ENCODE assay signal across 8 mouse cellular contexts in the genomic region with DNA sequence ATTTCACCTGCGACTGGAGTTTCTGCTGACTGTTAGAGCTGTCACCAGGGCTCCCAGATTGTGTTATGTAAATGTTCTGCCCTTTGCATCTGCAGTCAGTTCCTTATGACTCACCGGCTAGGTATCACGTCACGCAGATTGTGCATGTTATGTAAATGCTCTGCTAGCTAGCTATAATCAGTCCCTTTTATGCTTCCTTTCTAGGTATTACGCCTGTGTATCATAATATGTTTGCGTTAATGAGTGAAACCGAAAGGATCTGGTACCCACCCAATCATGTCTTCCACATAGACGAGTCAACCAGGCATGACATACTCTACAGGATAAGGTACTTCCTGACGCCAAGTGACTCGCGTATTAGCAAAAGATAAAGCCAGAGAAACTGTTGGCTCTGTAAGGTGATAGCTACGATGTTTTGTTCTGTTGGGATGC. TPM values are rescaled to one million over a fixed set of nuclear protein-coding genes. Genes with fewer than 3 reads are reported as not detected.
DNase-seq lines count a peak whose midpoint lies in the region; ATAC-seq and TF ChIP-seq lines count a peak whose summit lies in the region.

No protein-coding gene starts in this region.

- DNase-seq in cerebellum, postnatal 10 days = no peak
- peak; percentile 34 for DNase-seq in lung, postnatal 0 days (ENCODE audit: low spot score)
- DNase-seq in lung, postnatal 10 days = no peak
- peak; percentile 69 to 76 for DNase-seq in left cerebral cortex, adult 9 months (ENCODE audit: low spot score in 2 of 2)
- DNase-seq in testis, postnatal 14 days (ENCODE audit: low spot score) = no peak
- DNase-seq in midbrain, embryonic 11.5 days (ENCODE audit: low spot score, missing footprints) = no peak

- TF ChIP-seq POLR2A in cortical plate, adult 2 months (IDR thresholded peaks at IDR 0.05; ENCODE audit: extremely low read depth, insufficient read depth, low read length) = no peak

- H3K36me3 ChIP-seq in lung, postnatal 0 days (ENCODE audit: insufficient read depth, low read length) = no peaks in the 10 kb centered on the region
- H3K36me3 ChIP-seq in midbrain, embryonic 11.5 days (ENCODE audit: control insufficient read depth, insufficient read depth, low read length) = no peaks in the 10 kb centered on the region

- H3K4me1 ChIP-seq in lung, postnatal 0 days (ENCODE audit: insufficient read depth, low read depth, low read length) = no peaks in the 10 kb centered on the region
- peaks cover 8% of the 10 kb centered on the region for H3K4me1 ChIP-seq in cortical plate, adult 2 months (ENCODE audit: control insufficient read depth, insufficient read depth, low read length)
- H3K4me1 ChIP-seq in midbrain, embryonic 11.5 days (ENCODE audit: control insufficient read depth, insufficient read depth, low read length) = peaks cover 4% of the 10 kb centered on the region; the same call in 1 of the 2 replicates

- ATAC-seq in cerebellum, adult (ENCODE audit: insufficient number of reproducible peaks, low FRiP score, low TSS enrichment) = peak; percentile 94
- ATAC-seq in lung, postnatal 0 days = no peak
- ATAC-seq in midbrain, embryonic 11.5 days (ENCODE audit: low FRiP score) = no peak

- H3K9me3 ChIP-seq in lung, postnatal 0 days (ENCODE audit: low read length) = no peaks in the 10 kb centered on the region
- no peaks in the 10 kb centered on the region for H3K9me3 ChIP-seq in midbrain, embryonic 11.5 days (ENCODE audit: control insufficient read depth, low read length)

- no peak for TF ChIP-seq CTCF in lung, postnatal 0 days (IDR thresholded peaks at IDR 0.05)
- no peak for TF ChIP-seq CTCF in cortical plate, adult 2 months (IDR thresholded peaks at IDR 0.05; ENCODE audit: extremely low read depth, insufficient read depth, low read length)

- no peak overlapping the region for H3K27ac ChIP-seq in lung, postnatal 0 days (ENCODE audit: low read length)
- peak overlapping the region; percentile 84 for H3K27ac ChIP-seq in cortical plate, adult 2 months (ENCODE audit: insufficient read depth, low read length)
- H3K27ac ChIP-seq in midbrain, embryonic 11.5 days (ENCODE audit: low read depth, low read length) = no peak overlapping the region

- H3K9ac ChIP-seq in lung, postnatal 0 days (replicated peaks; ENCODE audit: low read depth) = no peak overlapping the region
- no peak overlapping the region for H3K9ac ChIP-seq in midbrain, embryonic 11.5 days (ENCODE audit: low read length)

- H3K27me3 ChIP-seq in lung, postnatal 0 days (replicated peaks; ENCODE audit: insufficient read depth, low read length) = no peaks in the 10 kb centered on the region
- H3K27me3 ChIP-seq in midbrain, embryonic 11.5 days (ENCODE audit: control insufficient read depth, insufficient read depth, low read length) = no peaks in the 10 kb centered on the region

- H3K4me3 ChIP-seq in lung, postnatal 0 days (ENCODE audit: low read depth, low read length) = no peak overlapping the region
- H3K4me3 ChIP-seq in cortical plate, adult 2 months (ENCODE audit: insufficient read depth, low read length) = peak overlapping the region; percentile 27
- H3K4me3 ChIP-seq in midbrain, embryonic 11.5 days (ENCODE audit: low read depth, low read length) = no peak overlapping the region

- no peak overlapping the region for H3K4me2 ChIP-seq in lung, postnatal 0 days (replicated peaks; ENCODE audit: low read depth, low read length)
- no peak overlapping the region for H3K4me2 ChIP-seq in midbrain, embryonic 11.5 days

- 77% methylated on average over 12 of the region's 12 CpGs for WGBS in lung, postnatal 0 days
- WGBS in midbrain, embryonic 11.5 days = 88% methylated on average over 12 of the region's 12 CpGs

- TF ChIP-seq EP300 in lung, postnatal 0 days (IDR thresholded peaks at IDR 0.05) = no peak

RNA-seq across cellular contexts. Expression of a gene that starts 19.5 kb away (rescaled TPM):
- 9.6 and 9.9 TPM in 2 replicates for polyA plus RNA-seq in lung, postnatal 0 days (2015; fragmentation: Nextera tagmentation; extraction: Ambion mirVana)
- polyA plus RNA-seq in cortical plate, adult 2 months (2012; rRNA removed) = 18.4 and 19.2 TPM in 2 replicates
- 12.8 and 13.4 TPM in 2 replicates for polyA plus RNA-seq in midbrain, embryonic 11.5 days (2014; fragmentation: Nextera tagmentation; extraction: Ambion mirVana)

RNA-seq across cellular contexts. Expression of a gene that starts 54.0 kb away (rescaled TPM):
- 0.57 and 1.5 TPM in 2 replicates for polyA plus RNA-seq in lung, postnatal 0 days (2015; fragmentation: Nextera tagmentation; extraction: Ambion mirVana)
- polyA plus RNA-seq in cortical plate, adult 2 months (2012; rRNA removed) = 0.53 and 0.54 TPM in 2 replicates
- 6.3 and 8.0 TPM in 2 replicates for polyA plus RNA-seq in midbrain, embryonic 11.5 days (2014; fragmentation: Nextera tagmentation; extraction: Ambion mirVana)

Comparison
In these comparisons a context has a peak if more than half of its experiments do, and no peak if none do; other contexts are left out.
1. DNase-seq: peak in lung, postnatal 0 days (single experiment) and left cerebral cortex, adult 9 months (2 of 2); none in cerebellum, postnatal 10 days (0 of 2), lung, postnatal 10 days (single experiment), testis, postnatal 14 days (single experiment) and midbrain, embryonic 11.5 days (single experiment).